Mouse (Mus musculus) hematopoietic stem cell, adult 5-6 weeks (primary cell): Measurements from ENCODE around the gene Bcar3. TPM values are rescaled to one million over a fixed set of nuclear protein-coding genes. Genes with fewer than 3 reads are reported as not detected.

Source experiments
- ATAC-seq, 2 experiments: fragments of 125-278 bp in 1 of 2; replicated peaks in 1 of 2; 2 replicates each; pipeline ENCODE4 v1.8.0; 2016 to 2017; ENCODE audit warnings: inconsistent platforms in 2 of 2, mild to moderate bottlenecking in 2 of 2, moderate number of reproducible peaks in 2 of 2, low read depth in 1 of 2, moderate TSS enrichment in 1 of 2; ENCODE audit not compliant: low FRiP score in 2 of 2, poor library complexity in 2 of 2, severe bottlenecking in 2 of 2, insufficient read depth in 1 of 2, low TSS enrichment in 1 of 2
- total RNA-seq: library from RNA; stranded (forward); fragments of 172-1452, 232-1000 nt; gene quantifications from 2 replicates; pipeline ENCODE4 v1.2.3, GENCODE M21; 2017

The Bcar3 gene
- total RNA-seq, 1 experiment from 2014 or later, result 2.8 TPM

DNA sequence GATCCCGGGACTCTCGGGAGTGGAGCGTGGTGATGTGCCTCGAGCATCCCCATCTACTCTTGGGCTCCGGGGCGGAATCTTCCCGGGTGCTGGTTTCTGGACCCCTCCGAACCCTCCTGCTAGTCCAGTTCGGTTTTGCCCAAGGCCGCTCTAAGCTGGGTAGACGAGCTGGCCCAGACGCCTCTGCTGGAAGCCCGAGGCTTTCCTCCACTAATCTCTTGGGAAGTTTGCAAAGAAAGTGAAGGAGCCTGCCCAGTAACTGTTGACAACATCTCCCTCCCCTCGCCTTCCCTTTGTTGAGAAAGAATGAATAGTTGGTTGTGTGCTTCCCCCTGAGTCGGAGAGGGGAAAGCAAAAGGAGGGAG is 126.5 kb downstream of the Bcar3 start:
- peak; percentile 18 to 37; a peak in 2 of 4 replicates for ATAC-seq

DNA sequence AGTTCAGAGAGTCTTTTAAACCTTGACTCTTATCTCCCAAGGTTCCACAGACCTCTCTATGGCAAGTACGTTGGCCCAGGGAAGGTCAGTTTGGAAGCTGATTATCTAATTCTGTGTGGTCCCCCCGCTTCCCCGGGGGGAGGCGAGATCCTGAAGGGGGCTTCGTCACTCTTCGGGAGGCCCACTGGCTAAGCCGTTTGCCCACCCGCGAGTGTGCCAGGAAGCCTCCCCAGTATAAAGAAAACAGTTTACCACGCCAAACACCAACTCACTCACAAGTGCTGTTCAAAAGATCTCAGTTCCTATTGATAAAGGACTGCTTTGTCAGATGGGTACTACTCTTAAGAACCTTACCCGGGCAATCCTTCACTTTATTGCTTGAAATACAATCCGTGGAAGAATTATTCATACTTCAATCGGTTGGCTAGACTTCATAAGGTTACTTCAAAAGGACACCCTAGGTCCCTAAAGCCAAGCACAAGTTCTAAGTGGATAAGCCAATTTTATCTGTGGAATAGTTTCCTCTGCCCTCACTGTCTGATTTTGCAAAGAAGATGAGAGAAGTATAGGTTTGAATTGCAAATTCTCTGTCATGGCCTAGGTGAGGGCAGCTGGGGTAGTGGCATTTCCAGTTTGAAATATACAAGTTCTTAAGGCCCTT is 127.2 kb downstream of the Bcar3 start:
- no peak for ATAC-seq

DNA sequence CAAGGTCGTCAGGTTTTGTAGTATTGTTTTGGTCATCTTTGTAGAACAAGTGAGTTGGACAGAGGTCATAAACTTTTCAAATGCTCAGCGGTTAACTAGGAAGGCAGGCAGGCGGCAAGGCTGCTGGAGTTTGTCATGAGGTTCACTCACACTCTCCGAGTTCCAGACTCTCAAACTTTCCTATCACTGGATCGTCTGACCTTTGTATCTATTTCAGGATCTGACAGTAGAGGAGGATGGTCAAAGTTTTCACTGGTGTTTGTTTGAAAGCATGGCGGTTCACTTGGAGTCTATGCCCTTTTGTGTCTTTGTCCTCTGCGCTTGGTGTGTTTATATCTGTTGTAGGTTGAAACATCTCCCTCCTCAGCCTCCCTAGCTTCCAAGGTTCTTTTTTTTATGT is 127.9 kb downstream of the Bcar3 start:
- ATAC-seq, result no peak

DNA sequence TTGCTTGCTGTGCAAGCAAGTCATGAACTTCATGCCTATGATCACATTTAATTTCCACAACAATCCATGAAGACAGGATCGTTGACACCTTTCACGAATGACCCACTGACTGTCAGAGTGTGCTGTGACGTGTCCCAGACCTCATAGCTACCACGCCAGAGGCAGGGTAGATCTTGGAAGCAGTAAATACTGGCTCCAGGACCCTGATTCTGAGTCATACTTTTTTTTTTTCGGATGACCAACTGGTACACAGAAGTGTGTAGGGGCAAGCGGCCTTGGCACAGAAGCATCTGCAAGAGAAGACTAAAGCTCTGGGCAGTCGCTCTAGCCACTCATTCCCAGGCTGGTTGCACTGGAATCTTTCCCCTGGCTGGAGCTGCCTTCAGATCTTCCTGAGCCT is 128.3 kb downstream of the Bcar3 start:
- no peak for ATAC-seq

DNA sequence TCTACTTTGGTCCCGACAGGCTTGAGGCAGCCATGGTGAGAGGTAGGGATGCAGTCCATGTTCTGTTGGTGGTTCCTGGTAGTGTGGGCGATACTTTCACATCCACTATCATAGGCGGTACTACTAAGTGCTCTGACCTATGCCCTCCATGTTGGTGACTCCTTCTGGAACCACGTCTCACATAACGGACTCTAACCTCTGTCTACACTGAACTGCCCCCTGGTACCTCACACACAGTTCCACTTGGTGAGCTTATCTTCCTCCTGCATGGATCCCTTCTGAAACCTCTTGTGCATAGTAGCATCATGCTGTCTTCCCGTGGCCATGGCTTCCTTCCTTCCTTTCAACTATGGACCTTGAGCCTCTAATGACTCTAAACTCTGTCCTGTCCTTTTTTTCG is 129.7 kb downstream of the Bcar3 start:
- ATAC-seq, result no peak

DNA sequence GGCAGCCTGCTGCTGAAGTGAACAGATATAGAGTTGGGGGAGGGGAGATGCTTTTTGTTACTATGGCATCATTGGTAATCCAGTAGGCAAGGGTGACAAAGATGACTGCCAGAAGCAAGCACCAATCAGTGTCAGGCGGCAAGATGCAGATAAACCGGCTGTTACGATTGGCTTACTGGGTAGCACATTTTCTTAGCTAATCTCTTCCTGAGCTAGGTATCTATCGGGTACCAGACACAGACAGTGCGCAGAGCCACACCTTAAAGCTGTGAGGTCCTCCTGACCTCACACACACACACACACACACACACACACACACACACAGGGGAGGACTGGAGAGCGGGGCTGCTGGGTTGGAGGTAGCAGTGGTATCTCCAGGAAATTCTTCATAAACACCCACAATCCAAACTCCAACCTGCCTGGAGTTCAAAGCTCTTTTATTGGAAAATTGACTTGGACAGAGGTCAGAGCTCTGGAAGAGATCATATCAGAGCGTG is 134.4 kb downstream of the Bcar3 start:
- no peak for ATAC-seq

DNA sequence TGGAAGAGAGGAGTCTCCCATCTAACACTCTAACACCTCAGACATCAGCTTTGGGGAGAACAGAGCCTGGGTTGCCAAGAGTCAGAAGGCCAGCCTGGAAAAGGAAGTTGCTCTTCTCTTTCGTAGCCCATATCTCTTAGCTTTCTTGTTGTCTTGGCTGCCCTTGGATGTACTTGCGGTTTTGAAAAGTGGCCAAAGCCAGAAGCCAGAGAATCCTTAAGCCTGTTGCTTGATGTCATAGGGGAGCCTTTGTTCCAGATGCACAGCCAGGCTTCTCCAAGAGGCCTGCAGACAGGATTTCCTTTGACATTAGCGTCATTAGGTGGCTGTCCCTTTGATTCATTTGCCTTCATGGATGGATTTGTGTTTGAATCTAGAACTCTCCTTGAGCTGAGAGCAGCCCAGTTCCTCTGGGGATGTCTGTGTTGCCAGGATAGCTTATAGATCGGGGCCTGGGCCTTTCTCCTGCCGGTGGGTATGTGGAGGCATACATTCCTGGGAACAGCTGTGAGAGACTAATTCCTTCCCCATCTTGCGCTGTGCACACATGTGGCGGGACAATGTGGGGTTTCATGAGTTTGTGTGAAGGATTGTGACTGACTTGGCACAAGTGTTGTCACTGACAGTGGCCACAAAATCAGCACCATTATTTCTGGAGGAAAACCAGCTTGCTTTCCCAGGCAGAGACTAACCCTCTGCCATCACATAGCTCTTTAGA is 137.0 kb downstream of the Bcar3 start:
- no peak for ATAC-seq

DNA sequence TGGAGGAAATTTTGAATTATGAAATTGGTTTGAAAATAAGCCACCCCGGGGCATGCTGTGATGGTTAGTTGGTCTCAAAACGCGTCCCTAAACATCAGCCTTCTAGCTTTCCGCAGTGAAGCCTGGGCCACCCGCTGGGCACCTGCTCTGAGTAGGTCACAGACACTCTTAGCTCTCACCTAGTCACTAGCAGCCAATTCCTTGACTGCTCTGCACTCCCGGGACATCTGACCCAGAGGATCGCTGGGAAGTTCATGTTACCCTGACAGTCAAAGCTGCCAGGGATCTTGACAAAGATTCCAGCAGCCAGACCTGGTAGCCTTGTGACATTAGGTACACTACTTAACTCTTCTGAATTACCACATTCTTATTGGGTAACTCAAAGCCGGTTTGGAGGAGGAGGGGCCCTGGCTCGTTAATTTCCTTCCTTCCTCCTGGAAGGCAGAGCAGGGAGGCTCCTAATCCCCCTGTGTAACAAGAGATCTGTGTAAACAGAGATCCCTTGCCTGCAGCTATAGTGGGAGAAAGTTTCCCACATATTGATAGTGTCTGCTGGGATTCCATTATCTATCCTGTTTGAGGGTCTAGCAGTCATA is 139.0 kb downstream of the Bcar3 start:
- peak; percentile 22 to 61; a peak in 1 of 4 replicates for ATAC-seq

DNA sequence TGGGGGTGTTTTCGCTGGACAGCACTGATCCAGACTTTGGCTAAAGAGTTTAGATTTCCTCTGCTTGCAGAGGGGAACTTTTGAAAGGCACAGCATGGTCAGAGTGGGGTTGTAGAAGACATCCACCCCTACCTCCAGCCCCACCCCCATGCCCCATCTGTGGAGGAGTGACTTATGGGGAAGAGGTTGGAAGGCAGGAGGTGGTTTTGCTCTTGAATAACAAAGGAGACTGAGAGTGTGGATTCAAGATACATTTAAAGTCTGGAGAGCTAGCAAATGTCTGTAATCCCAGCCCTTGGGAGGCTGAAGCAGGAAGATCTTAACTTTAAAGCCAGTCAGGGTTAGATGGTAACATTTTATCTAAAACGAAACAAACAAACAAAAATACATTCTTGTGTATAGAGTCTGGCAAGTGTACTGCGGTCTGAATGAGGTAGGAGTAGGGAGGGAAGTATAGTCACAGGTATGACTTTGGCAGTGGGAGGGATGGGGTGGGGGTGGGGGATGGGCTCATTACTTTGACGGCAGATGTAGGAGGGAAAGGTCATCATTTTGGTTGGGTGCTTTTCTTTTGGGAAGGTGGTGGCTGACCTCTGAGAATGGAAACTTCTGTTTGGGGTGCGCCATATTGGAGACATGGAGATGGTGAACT is 140.2 kb downstream of the Bcar3 start:
- no peak for ATAC-seq

DNA sequence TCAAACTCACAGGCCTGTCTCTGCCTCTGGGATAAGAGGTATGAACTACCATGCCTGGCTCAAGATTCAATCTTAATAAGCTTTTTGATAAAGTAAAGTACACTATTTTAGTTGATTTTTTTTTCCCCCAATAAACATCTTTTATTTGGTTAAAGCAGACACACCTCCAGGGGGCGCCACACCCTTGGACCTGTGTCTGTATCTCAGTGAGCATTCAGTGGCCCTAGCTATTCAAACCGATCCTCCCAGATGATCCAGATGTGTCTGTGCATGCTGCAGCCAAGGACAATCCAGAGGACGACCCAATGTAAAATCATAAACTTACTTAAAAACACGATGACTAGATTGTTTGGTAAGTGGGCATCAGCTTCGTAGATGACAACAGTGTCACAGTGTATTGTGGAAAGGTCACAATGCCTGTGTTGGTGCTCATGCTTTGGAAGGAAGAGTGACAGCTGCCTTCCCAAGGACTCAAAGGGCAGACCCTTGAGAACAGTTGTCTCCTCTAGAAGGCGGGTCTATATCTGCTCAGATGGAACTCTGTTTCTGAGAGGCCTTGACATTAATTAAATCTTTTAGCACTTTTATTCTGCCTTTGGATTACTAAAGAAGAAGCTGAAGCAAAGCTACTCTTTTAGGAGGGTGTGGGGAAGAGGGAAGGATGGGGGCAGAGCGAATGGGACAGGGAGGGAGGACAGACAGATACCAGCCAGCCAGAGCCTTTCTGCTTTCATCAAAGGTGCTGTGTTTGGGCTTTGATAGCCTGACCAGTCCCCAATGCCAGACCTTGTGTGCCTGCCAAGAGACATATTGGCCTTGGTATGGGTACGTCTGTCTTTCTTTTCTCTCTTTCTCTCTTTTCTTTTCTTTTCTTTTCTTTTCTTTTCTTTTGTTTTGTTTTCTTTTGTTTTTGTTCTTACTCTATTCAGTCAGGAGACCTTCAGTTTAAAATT is 141.3 kb downstream of the Bcar3 start:
- ATAC-seq, result no peak

DNA sequence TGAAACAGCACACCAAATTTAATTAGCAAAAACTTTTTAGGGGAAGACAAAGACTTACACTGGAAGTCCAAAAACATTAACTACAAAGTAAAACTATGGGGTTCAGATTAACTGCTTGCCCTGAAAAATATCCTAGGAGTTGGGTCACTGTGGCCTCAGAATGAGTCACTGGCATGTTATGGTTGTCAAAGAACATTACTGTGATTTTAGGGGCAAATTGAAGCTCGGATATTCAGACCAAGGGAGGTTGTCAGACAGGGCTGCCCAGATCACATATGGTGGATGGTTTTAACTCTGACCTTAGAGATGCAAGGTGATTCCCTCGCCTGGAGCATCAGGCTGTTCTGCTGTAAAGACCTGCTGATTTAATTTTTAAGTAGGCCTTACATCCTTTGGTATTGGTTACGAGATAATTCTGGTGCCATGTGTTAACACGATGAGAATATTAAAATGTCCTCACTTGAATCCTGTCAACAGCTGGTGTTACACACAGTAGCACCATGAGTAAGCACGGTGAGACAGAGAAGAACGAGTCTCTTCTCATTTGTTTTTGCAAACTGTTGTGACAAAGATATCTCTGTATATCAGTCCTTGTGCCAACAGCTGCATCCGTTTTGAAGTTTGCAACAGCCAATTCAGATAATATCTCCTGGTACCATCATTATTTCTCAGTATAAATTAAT is 144.3 kb downstream of the Bcar3 start:
- no peak for ATAC-seq

DNA sequence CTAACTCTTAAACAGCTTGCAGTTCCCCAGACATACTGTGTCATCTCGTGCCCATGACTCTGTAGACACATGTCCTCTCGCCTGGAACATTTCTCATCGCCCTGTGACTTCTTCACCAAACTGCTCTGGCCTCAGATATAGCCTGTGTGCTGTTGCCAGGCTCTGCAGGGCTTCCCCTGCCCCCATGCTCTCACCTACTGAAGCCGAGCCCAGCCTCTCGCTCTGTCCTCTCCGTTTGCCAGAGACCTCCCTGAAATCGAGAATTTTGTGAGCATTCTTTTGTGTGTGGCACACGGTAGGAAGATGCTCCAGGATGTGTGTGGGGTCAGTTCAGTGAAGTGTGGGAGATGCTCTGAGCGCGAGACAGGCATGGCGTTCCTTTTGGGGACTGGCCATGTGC is 151.8 kb downstream of the Bcar3 start:
- ATAC-seq, result no peak

DNA sequence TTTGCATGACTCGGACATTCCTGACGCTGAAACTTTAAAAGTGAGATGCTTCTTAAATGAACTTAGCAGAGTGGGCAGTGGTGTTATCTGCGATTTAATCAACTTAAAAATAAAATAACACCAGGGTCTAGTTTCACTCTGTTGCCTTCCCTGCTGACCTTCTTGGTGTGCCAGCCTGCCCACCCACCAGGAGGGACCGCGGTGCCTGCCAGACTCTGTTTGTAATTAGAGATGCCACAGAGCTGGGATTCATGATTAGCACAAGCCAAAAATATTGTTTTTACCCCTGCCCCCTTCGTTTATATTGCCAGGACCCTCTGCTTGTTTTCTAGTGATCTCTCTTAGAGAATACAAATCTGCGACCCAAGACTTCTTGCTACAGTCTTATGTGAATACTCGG is 152.7 kb downstream of the Bcar3 start:
- ATAC-seq, result no peak

DNA sequence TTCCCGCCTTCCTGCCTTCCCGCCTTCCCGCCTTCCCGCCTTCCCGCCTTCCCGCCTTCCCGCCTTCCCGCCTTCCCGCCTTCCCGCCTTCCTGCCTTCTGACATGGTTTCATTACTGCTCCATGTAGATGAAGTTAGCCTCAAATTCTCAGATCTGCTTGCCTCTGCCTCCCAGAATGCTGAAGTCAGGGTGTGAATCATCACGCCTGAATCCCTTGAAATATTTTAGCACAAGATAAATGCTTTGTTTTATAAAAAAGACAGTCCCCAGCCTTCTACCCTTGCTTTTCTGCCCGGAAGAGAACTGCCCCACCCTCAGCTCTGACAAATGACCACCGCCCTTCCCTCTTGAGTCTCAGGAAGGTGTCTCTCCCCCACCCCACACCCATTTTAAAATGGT is 154.3 kb downstream of the Bcar3 start:
- ATAC-seq, result no peak

DNA sequence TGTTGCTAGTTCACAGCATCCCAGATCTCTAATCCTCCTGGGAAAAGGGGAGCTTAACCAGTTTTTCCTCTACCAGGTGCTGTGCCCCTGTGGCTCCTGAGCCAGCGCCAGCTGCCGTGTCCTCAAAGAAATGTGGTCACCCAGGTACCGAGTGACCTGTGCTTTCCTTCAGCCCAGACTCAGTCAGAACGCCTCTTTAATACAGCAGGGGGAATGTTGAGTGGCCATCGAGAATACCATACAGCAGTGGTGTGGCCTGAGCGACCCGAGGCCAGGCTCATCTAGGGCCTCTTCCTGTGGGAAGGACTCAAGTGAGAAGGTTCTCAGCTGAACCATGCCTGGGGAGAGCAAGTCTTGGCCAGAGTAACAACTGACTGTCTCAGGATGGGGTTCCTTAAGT is 156.1 kb downstream of the Bcar3 start:
- no peak for ATAC-seq

DNA sequence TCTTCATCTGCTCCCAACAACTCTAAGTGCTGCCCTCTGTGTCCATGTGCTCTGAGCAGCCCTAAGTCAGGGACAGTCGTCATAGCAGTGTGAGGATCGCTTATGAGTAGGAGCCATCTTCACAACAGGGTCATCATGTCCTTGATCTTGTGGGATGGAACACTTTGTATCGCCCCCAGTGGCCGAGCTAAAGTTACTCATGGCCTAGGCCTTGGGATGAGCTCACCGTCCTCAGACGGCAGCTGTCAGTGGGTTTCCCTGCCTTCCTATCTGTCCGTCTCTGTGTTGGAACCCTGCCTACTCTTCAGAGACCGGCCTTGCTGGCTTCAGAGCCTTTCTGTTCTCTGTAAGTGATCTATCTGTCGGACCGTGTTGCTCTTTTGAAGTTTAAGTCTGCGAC is 159.9 kb downstream of the Bcar3 start:
- no peak for ATAC-seq

DNA sequence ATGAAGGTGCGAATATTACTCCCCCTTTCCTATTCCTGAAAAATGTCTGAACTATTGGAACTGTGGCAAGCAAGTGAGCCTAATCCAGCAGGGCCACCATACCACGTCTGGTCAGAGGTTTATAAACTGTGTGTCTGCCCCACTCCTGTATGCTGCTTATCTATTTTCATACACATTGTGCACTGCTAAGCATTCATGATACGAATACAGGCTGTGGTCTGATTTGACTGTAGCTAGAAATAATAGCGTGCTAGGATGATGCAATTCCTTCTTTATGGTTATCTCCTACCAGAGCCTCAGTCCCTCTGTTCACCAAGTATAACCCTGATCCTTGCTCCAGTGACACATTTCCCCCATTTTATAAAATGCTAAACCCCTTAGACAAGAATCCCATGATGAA is 162.2 kb downstream of the Bcar3 start:
- ATAC-seq, result no peak
